Mouse (Mus musculus) forebrain, embryonic 12.5 days (tissue): ENCODE measurements at regions not wholly inside any gene's neighbourhood (a gene's known extent, or its start where the extent isn't known, plus 50 kb on each side); places are given as distances from the start of the nearest gene placed in this dataset.

Experiments used
- ATAC-seq: fragments of 200-750 bp; cut with Nextera tagmentation; 2 replicates; pipeline ENCODE4 v1.8.0; 2017; ENCODE audit warnings: moderate TSS enrichment; ENCODE audit not compliant: low FRiP score
- H3K27ac ChIP-seq: fragments of 300-500 bp; sonication (generic); 2 replicates; pipeline ENCODE4 v1.5.1; 2016; ENCODE audit warnings: mild to moderate bottlenecking
- H3K27me3 ChIP-seq: fragments of 300-500 bp; sonication (generic); 2 replicates; pipeline ENCODE4 v1.6.1; 2016; ENCODE audit warnings: mild to moderate bottlenecking
- H3K36me3 ChIP-seq: fragments of 300-500 bp; sonication (generic); replicated peaks from 2 replicates; pipeline ENCODE4 v1.6.1; 2016; ENCODE audit warnings: mild to moderate bottlenecking
- H3K4me1 ChIP-seq: fragments of 300-500 bp; sonication (generic); 2 replicates; pipeline ENCODE4 v1.6.1; 2016
- H3K4me2 ChIP-seq: fragments of 300-500 bp; sonication (generic); 2 replicates; pipeline ENCODE4 v1.6.1; 2016; ENCODE audit warnings: mild to moderate bottlenecking, moderate library complexity
- H3K4me3 ChIP-seq: fragments of 300-500 bp; sonication (generic); replicated peaks from 2 replicates; pipeline ENCODE4 v1.5.1; 2016; ENCODE audit warnings: mild to moderate bottlenecking
- H3K9ac ChIP-seq: fragments of 300-500 bp; sonication (generic); 2 replicates; pipeline ENCODE4 v1.6.1; 2016; ENCODE audit warnings: mild to moderate bottlenecking
- H3K9me3 ChIP-seq: fragments of 300-500 bp; sonication (generic); 2 replicates; pipeline ENCODE4 v1.6.1; 2016
- WGBS: fragments of 180-500 bp; shearing (Covaris S2); methylation state at CpG from one replicate; pipeline ENCODE4 v1.1.7; 2016; 5-methylcytosine and 5-hydroxymethylcytosine counted together

- Histone ChIP-seq H3K27ac (no peak overlapping the region), H3K27me3 (no peaks in the 10 kb centered on the region), H3K4me3 (no peak overlapping the region), H3K4me1 (no peaks in the 10 kb centered on the region), H3K36me3 (no peaks in the 10 kb centered on the region), H3K9ac (no peak overlapping the region), H3K9me3 (no peaks in the 10 kb centered on the region), H3K4me2 (no peak overlapping the region)
- WGBS, result 85% methylated on average over 1 of the region's 1 CpGs
- no peak for ATAC-seq
These were observed 260.3 kb downstream of the Aldoart1 start for GRCm38 (mm10) chr4:72592129-72592528.

- no peak overlapping the region for H3K4me2 ChIP-seq
- H3K4me1 ChIP-seq, result no peaks in the 10 kb centered on the region
- no peaks in the 10 kb centered on the region for H3K36me3 ChIP-seq
- ATAC-seq, result no peak
- WGBS, result 81% methylated on average over 1 of the region's 1 CpGs
- H3K9me3 ChIP-seq, result no peaks in the 10 kb centered on the region
- no peak overlapping the region for H3K27ac ChIP-seq
- H3K9ac ChIP-seq, result no peak overlapping the region
- H3K4me3 ChIP-seq, result no peak overlapping the region
- H3K27me3 ChIP-seq, result no peaks in the 10 kb centered on the region
These were observed 277.5 kb downstream of the Aldoart1 start for GRCm38 (mm10) chr4:72574946-72575345.

DNA sequence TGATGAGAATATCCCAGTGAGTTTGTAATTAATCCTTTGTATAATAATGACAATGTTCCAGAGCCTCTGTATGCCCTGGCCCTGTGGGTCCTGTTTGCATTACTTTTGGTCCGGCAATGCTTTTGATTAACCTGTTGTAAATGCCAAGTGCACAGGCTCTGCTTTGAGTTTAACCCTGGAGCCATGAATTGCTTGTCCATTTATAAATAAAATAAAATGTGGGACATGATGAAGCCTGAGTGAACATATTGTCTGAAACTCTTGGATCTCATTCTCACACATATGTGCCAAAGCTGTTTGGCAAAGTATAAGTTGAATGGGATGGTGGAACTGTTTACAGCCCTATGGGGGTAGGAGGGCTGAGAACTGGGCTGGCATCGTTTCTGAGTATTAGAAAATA is 280.5 kb downstream of the Aldoart1 start:
- ATAC-seq, result no peak; the same call in 1 of the 2 replicates
- H3K4me3 ChIP-seq, result no peak overlapping the region

DNA sequence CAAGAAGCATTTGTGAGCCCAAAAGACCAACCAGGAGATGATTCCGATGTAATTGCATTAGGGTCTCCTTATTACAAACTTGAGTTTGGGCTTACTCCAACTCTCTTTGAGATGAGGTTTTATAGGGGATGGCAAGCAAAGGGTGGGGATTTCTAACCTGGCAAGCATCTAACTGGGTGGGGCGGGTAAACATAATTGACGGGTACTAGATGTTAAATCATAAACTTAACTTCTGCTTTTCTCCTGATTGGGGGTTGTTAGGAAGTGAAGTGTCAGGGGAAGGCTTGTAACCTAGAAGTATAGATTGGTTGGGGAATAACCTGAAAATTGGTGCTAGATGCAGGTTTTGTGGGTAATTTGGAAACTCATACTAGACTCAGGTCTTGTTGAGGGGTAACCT is 287.2 kb downstream of the Aldoart1 start:
- no peak for ATAC-seq
- no peak overlapping the region for H3K27ac ChIP-seq
- no peak overlapping the region for H3K9ac ChIP-seq
- H3K9me3 ChIP-seq, result no peaks in the 10 kb centered on the region
- peaks cover 4% of the 10 kb centered on the region; the same call in 1 of the 2 replicates for H3K4me1 ChIP-seq
- H3K27me3 ChIP-seq, result no peaks in the 10 kb centered on the region
- H3K4me3 ChIP-seq, result no peak overlapping the region
- no peak overlapping the region for H3K4me2 ChIP-seq
- 94% methylated on average over 3 of the region's 3 CpGs for WGBS
- H3K36me3 ChIP-seq, result no peaks in the 10 kb centered on the region

More for the DNA sequence above, 280.5 kb downstream of the Aldoart1 start:
- 47% methylated on average over 2 of the region's 2 CpGs for WGBS
- no peaks in the 10 kb centered on the region for H3K36me3 ChIP-seq
- no peak overlapping the region for H3K9ac ChIP-seq
- no peaks in the 10 kb centered on the region for H3K4me1 ChIP-seq
- H3K9me3 ChIP-seq, result no peaks in the 10 kb centered on the region
- no peaks in the 10 kb centered on the region for H3K27me3 ChIP-seq
- H3K27ac ChIP-seq, result no peak overlapping the region
- no peak overlapping the region for H3K4me2 ChIP-seq

DNA sequence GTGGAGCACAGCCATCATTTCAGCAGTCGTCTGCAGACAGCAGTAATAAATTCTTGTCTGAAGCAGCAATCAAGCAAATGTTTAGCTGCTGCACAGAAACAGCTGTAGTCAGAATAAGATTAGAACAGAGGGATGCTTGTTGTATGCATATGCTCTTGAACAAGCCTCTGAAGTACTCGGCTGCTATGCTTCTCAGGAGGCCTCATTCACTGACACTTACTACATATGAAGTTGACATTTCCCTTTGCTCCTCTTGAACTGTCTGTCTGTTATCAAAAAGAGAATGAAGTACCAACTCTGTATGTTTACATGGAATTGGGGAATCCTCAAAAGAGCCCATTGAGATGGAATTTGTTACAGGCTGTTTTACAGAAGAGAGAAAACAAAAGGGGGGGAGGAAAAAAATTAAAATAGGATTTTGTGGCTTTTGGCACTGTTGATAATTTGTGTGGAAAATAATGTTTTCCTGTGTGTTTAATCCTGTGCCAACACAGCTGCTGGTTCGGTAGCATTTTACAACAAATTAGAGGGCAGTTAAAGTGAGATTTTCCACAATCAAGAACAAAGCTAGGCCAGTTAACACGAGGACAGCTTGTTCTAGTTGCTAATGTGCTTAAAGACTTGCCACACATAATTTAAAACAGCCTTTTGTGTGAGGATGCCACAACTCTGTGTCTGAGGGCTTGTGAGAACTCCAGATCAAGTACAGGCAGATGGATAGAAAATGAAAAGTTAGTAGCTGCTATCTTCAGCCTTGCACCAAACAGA is 289.3 kb downstream of the Aldoart1 start:
- no peak overlapping the region for H3K27ac ChIP-seq
- H3K9ac ChIP-seq, result no peak overlapping the region
- H3K4me3 ChIP-seq, result no peak overlapping the region
- no peaks in the 10 kb centered on the region for H3K36me3 ChIP-seq
- no peaks in the 10 kb centered on the region for H3K27me3 ChIP-seq
- peak; percentile 51; the same call in 1 of the 2 replicates for ATAC-seq
- no peak overlapping the region for H3K4me2 ChIP-seq
- WGBS, result 21% methylated on average over 4 of the region's 4 CpGs
- H3K4me1 ChIP-seq, result peaks cover 4% of the 10 kb centered on the region; the same call in 1 of the 2 replicates
- no peaks in the 10 kb centered on the region for H3K9me3 ChIP-seq

DNA sequence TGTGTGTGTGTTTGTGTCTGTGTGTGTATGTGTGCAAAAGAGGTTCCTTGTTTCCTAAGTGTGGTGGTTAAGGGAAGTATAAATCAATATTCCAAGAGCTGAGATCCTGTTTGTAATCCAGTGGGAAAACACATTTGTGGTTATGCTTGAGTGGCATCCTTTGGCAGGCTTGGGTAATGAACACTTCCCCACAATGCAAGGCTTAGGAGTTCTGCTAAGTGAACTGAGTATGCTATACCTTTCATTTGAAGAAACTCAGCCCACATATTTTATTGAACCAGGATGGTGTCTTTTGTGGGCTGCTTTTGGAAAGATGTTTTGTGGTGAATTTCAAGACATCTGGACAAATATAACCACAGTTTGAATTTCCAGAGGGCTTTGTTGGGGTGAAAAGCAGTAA is 298.2 kb downstream of the Aldoart1 start:
- no peak overlapping the region for H3K27ac ChIP-seq
- no peak overlapping the region for H3K4me3 ChIP-seq
- H3K4me2 ChIP-seq, result no peak overlapping the region
- no peaks in the 10 kb centered on the region for H3K4me1 ChIP-seq
- no peaks in the 10 kb centered on the region for H3K9me3 ChIP-seq
- H3K9ac ChIP-seq, result no peak overlapping the region
- no peaks in the 10 kb centered on the region for H3K36me3 ChIP-seq
- ATAC-seq, result no peak
- no peaks in the 10 kb centered on the region for H3K27me3 ChIP-seq

DNA sequence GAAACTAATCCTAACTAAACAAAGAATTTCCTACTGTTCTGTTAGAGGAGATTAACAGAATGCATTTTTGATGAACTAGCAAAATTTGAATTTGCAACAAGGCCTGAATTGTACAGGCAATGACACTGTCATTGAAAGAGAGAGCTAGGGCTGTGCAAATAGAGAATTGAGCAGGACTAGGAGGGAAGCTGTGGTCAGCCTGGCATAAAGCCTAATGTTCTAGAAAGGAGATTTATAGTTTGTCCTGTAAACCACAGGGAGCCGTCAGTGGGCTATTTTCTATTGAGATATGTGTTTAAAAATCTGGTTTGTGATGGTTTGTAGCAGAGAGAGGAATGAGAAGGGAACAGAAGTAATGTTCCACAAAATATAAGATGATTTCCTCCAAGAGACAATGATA is 317.9 kb downstream of the Aldoart1 start:
- Histone ChIP-seq H3K4me1 (no peaks in the 10 kb centered on the region; the same call in 1 of the 2 replicates), H3K36me3 (no peaks in the 10 kb centered on the region), H3K27me3 (no peaks in the 10 kb centered on the region), H3K27ac (no peak overlapping the region), H3K9me3 (no peaks in the 10 kb centered on the region), H3K4me3 (no peak overlapping the region), H3K9ac (no peak overlapping the region), H3K4me2 (no peak overlapping the region)
- no peak for ATAC-seq
- 69% methylated on average over 1 of the region's 1 CpGs for WGBS

- H3K4me1 ChIP-seq, result no peaks in the 10 kb centered on the region
- H3K4me3 ChIP-seq, result no peak overlapping the region
- ATAC-seq, result no peak
- no peak overlapping the region for H3K4me2 ChIP-seq
- H3K9ac ChIP-seq, result no peak overlapping the region
- no peaks in the 10 kb centered on the region for H3K36me3 ChIP-seq
- H3K9me3 ChIP-seq, result no peaks in the 10 kb centered on the region
- H3K27me3 ChIP-seq, result no peaks in the 10 kb centered on the region
- H3K27ac ChIP-seq, result no peak overlapping the region
These were observed 323.9 kb upstream of the Tle1 start for GRCm38 (mm10) chr4:72524630-72525029.

GRCm38 (mm10) chr4:72524100-72524499 is 323.4 kb upstream of the Tle1 start:
- no peak overlapping the region for H3K27ac ChIP-seq
- H3K36me3 ChIP-seq, result no peaks in the 10 kb centered on the region
- no peak overlapping the region for H3K4me3 ChIP-seq
- H3K9me3 ChIP-seq, result no peaks in the 10 kb centered on the region
- no peaks in the 10 kb centered on the region for H3K4me1 ChIP-seq
- no peak for ATAC-seq
- H3K4me2 ChIP-seq, result no peak overlapping the region
- 61% methylated on average over 1 of the region's 1 CpGs for WGBS
- no peaks in the 10 kb centered on the region for H3K27me3 ChIP-seq
- H3K9ac ChIP-seq, result no peak overlapping the region

GRCm38 (mm10) chr4:72511220-72511619 is 310.5 kb upstream of the Tle1 start:
- Histone ChIP-seq H3K36me3 (no peaks in the 10 kb centered on the region), H3K9ac (no peak overlapping the region), H3K9me3 (no peaks in the 10 kb centered on the region), H3K4me3 (no peak overlapping the region), H3K4me1 (no peaks in the 10 kb centered on the region), H3K27ac (no peak overlapping the region), H3K27me3 (no peaks in the 10 kb centered on the region), H3K4me2 (no peak overlapping the region)
- ATAC-seq, result 0 out of 2 replicates have a peak, but pooled peaks have one; percentile 17
- WGBS, result 74% methylated on average over 1 of the region's 1 CpGs

DNA sequence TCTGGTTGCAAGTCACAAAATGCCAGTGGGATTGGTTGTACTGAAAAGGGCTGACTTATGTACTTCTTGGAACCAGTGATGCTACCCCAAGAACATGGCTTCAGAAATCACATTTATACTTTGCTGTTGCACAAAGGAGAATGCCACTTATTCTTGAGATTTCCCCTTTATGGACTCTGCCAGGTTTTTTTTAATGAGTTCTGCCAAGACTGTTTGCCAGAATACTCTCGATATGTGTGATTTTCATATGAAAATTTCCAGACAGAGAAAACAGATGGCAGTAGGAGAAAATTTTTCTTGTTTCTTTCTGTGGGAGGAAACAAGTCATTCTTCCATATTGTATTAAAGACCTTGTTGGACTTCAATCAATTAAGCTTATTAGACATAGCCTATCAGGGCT is 281.0 kb upstream of the Tle1 start:
- Histone ChIP-seq H3K27me3 (no peaks in the 10 kb centered on the region), H3K36me3 (no peaks in the 10 kb centered on the region), H3K9ac (no peak overlapping the region), H3K4me3 (no peak overlapping the region), H3K9me3 (no peaks in the 10 kb centered on the region), H3K27ac (no peak overlapping the region), H3K4me2 (no peak overlapping the region), H3K4me1 (no peaks in the 10 kb centered on the region)
- no peak for ATAC-seq
- 89% methylated on average over 1 of the region's 1 CpGs for WGBS

- ATAC-seq, result no peak
- Histone ChIP-seq H3K27me3 (no peaks in the 10 kb centered on the region), H3K9me3 (no peaks in the 10 kb centered on the region), H3K4me1 (no peaks in the 10 kb centered on the region), H3K9ac (no peak overlapping the region), H3K4me2 (no peak overlapping the region), H3K36me3 (no peaks in the 10 kb centered on the region), H3K27ac (no peak overlapping the region), H3K4me3 (no peak overlapping the region)
- WGBS, result 82% methylated on average over 3 of the region's 3 CpGs
These were observed 279.8 kb upstream of the Tle1 start for GRCm38 (mm10) chr4:72480535-72480934.

- ATAC-seq, result no peak
- Histone ChIP-seq H3K27me3 (no peaks in the 10 kb centered on the region), H3K4me1 (no peaks in the 10 kb centered on the region), H3K36me3 (no peaks in the 10 kb centered on the region), H3K27ac (no peak overlapping the region), H3K9me3 (no peaks in the 10 kb centered on the region), H3K9ac (no peak overlapping the region), H3K4me2 (no peak overlapping the region), H3K4me3 (no peak overlapping the region)
- WGBS, result 75% methylated on average over 1 of the region's 1 CpGs
These were observed 268.6 kb upstream of the Tle1 start for GRCm38 (mm10) chr4:72469236-72469875.
